Mouse (Mus musculus): ENCODE measurements around the gene Akap2. TPM values are rescaled to one million over a fixed set of nuclear protein-coding genes. Genes with fewer than 3 reads are reported as not detected.

The Akap2 gene
- polyA plus RNA-seq, 1 experiment: 14.5 TPM

- no peak for DNase-seq (ENCODE audit: low read depth)
- TF ChIP-seq POLR2A (IDR thresholded peaks at IDR 0.05; ENCODE audit: borderline replicate concordance, extremely low read depth, insufficient read depth, insufficient read length, poor library complexity, severe bottlenecking) (no peak), CTCF (IDR thresholded peaks at IDR 0.05; ENCODE audit: borderline replicate concordance, extremely low read depth, insufficient read depth, insufficient read length) (no peak)
These were observed 47.5 kb downstream of the Akap2 start for GRCm38 (mm10) chr4:57764926-57765325.

DNA sequence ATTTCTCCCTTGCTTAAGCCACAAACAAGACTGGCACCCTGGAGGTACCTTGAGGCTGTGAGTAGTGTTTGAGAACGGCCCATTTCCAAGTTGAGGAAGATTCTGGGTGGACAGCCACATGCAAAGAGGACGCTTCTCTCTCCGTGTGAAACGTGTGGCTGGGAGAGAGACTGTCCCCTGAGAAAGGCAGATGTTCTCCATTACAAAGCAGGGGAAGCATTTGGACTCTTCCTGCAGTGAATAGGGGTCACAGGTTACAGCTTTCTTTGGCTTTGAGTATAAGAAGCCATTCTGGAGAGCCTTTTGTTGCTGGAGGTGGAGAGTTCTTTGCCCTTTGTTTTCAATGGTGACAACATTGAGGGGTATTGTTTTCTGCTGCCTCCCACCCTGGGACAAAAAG, 48.3 kb downstream of the Akap2 start:
- peak; percentile 15 for DNase-seq (ENCODE audit: low read depth)
- TF ChIP-seq CTCF (IDR thresholded peaks at IDR 0.05; ENCODE audit: borderline replicate concordance, extremely low read depth, insufficient read depth, insufficient read length): no peak
- TF ChIP-seq POLR2A (IDR thresholded peaks at IDR 0.05; ENCODE audit: borderline replicate concordance, extremely low read depth, insufficient read depth, insufficient read length, poor library complexity, severe bottlenecking): no peak

DNA sequence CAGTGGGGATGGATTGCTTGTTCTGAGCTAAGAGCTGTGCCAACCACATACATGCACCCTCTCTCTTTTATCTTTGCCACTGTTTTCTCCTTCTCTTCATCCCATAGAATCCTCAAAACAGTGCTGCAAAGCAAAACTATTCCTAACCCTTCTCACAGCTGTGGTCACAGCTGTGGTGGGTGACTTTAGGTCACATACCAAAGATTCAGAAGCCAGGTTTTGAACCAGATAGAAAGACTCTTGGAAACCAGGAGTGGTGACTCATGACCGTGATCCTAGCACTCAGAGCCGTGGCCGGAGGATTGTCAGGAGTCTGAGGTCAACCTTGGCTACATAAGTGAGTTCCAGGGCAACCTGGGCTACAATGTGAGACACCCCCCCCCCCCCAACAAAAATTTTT, 51.5 kb downstream of the Akap2 start:
- no peak for DNase-seq (ENCODE audit: low read depth)
- no peak for TF ChIP-seq CTCF (IDR thresholded peaks at IDR 0.05; ENCODE audit: borderline replicate concordance, extremely low read depth, insufficient read depth, insufficient read length)
- no peak for TF ChIP-seq POLR2A (IDR thresholded peaks at IDR 0.05; ENCODE audit: borderline replicate concordance, extremely low read depth, insufficient read depth, insufficient read length, poor library complexity, severe bottlenecking)

DNA sequence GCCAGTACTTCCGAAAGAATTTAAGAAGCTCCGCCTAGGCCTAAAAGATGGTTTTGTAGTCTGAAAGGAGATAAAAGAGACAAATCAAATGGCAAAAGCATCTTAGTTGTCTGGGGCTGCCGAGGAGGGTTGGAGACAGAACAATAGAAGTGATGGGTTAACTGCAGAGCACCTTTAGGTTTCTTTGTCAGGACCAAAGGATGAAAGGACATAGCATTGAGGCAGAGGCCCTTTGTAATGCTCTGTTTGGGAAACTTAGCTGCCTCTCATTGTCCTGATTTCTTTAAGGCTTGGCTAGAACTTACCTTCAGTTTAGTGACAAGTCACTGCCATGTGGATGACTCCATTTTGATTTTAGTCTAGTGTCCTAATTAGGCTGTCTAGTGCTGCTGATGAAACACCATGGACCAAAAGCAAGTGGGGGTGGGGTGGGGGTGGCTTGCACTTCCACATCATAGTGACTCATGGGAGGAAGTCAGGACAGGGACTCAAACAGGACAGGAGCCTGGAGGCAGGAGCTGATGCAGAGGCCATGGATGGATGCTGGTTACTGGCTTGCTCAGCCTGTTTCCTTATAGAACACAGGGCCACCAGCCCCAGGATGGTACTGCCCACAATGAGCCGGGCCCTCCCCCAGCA, 52.8 kb downstream of the Akap2 start:
- DNase-seq (ENCODE audit: low read depth): no peak
- TF ChIP-seq CTCF (IDR thresholded peaks at IDR 0.05; ENCODE audit: borderline replicate concordance, extremely low read depth, insufficient read depth, insufficient read length): no peak
- no peak for TF ChIP-seq POLR2A (IDR thresholded peaks at IDR 0.05; ENCODE audit: borderline replicate concordance, extremely low read depth, insufficient read depth, insufficient read length, poor library complexity, severe bottlenecking)

DNA sequence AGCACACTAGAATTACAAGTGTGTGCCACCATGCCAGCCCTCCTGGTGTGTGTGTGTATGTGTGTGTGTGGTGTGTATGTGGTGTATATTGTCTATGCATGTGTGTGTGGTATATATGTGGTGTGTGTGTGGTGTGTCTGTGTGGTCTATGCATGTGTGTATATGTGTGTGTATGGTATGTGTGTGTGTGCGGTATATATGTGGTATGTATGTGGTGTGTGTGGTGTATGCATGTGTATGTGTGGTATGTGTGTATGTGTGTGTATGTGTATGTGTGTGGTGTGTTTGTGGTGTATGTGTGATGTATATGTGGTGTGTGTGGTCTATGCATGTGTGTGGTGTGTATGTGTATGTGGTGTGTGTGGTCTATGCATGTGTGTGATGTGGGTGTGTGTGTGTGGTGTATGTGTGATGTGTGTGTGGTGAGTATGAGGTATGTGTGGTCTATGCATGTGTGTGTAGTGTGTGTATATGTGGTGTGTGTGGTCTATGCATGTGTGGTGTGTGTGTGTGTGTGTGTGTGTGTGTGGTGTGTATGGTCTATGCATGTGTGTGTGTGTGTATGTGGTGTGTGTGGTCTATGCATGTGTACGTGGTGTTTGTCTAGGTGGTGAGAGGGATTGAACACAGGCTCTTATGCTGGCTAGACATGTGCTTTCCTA, 54.2 kb downstream of the Akap2 start:
- no peak for TF ChIP-seq CTCF (IDR thresholded peaks at IDR 0.05; ENCODE audit: borderline replicate concordance, extremely low read depth, insufficient read depth, insufficient read length)
- no peak for TF ChIP-seq POLR2A (IDR thresholded peaks at IDR 0.05; ENCODE audit: borderline replicate concordance, extremely low read depth, insufficient read depth, insufficient read length, poor library complexity, severe bottlenecking)
- no peak for DNase-seq (ENCODE audit: low read depth)

DNA sequence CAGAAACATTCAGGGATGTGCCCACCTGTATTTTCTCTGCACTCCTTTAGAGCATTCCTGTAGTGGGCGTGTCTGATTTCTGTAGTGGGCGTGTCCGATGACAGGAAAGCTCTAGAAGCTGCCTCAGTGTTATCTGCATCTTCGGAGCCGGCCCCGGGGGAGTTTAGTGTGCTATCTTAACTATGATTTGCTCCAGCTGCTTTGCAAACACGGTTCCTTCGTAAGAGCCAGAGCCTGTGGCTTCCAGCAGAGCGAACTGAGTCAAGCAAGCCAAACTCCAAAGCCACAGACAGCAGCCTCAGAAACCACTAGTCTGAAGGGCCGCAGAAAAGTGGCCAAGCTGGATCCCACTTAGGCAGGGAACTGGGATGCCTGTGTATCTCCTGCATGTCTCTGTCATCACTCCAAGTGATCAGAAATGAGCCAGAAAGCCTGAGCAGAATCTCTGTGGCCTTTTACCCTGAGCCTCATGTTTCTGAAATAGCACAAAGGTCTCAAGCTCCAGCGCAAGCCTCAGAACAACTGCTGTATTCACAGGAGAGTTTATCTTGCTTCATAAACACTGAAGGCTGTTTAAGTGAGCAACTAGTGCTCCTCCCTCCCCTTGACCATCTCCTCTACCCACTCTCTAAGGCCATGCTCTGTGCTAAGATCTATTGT, 55.5 kb downstream of the Akap2 start:
- TF ChIP-seq POLR2A (IDR thresholded peaks at IDR 0.05; ENCODE audit: borderline replicate concordance, extremely low read depth, insufficient read depth, insufficient read length, poor library complexity, severe bottlenecking) (no peak), CTCF (IDR thresholded peaks at IDR 0.05; ENCODE audit: borderline replicate concordance, extremely low read depth, insufficient read depth, insufficient read length) (no peak)
- no peak for DNase-seq (ENCODE audit: low read depth)

DNA sequence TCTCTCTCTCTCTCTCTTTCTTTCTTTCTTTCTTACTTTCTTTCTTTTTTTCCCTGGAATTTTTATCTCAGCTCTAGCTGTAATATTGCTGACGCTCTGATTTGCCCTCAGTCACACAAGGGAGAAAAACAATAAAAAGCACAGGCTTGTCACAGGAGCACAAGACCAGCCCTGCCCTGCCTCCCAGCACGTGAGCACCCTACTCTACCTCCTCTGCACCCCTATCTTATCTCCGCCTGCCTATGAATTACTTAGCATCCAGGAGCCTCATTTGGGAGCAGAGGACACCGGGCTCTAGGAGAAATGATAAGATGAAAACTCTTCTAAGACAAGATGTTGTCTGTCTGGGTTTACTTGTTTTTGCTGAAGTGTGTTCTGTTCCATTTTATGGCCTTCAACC, 57.1 kb downstream of the Akap2 start:
- no peak for DNase-seq (ENCODE audit: low read depth)

GRCm38 (mm10) chr4:57775582-57775981, 58.1 kb downstream of the Akap2 start:
- DNase-seq (ENCODE audit: low read depth): no peak
- TF ChIP-seq CTCF (IDR thresholded peaks at IDR 0.05; ENCODE audit: borderline replicate concordance, extremely low read depth, insufficient read depth, insufficient read length): no peak
- no peak for TF ChIP-seq POLR2A (IDR thresholded peaks at IDR 0.05; ENCODE audit: borderline replicate concordance, extremely low read depth, insufficient read depth, insufficient read length, poor library complexity, severe bottlenecking)

More for the DNA sequence above, 57.1 kb downstream of the Akap2 start:
- no peak for TF ChIP-seq POLR2A (IDR thresholded peaks at IDR 0.05; ENCODE audit: borderline replicate concordance, extremely low read depth, insufficient read depth, insufficient read length, poor library complexity, severe bottlenecking)
- no peak for TF ChIP-seq CTCF (IDR thresholded peaks at IDR 0.05; ENCODE audit: borderline replicate concordance, extremely low read depth, insufficient read depth, insufficient read length)

DNA sequence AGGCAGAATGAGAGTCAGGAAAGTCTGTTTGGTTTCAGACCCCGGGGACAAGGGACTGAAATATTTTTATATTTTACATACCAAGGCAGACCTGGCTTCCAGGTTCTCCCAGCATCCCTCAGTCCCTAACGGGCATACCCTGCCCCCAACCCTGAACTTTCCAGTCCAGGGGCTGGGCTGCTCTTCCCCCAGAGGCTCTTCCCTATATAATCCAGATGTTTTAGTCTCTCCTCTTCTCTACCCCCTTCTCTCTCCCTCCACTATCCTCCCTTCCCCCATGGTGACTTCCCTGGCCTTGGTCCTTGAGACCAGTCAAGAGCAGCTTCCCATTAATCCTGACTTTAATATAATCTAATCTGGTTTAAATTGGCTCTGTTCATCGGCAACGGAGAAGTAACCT, 62.9 kb downstream of the Akap2 start:
- TF ChIP-seq POLR2A (IDR thresholded peaks at IDR 0.05; ENCODE audit: borderline replicate concordance, extremely low read depth, insufficient read depth, insufficient read length, poor library complexity, severe bottlenecking) (no peak), CTCF (IDR thresholded peaks at IDR 0.05; ENCODE audit: borderline replicate concordance, extremely low read depth, insufficient read depth, insufficient read length) (no peak)
- DNase-seq (ENCODE audit: low read depth): no peak

DNA sequence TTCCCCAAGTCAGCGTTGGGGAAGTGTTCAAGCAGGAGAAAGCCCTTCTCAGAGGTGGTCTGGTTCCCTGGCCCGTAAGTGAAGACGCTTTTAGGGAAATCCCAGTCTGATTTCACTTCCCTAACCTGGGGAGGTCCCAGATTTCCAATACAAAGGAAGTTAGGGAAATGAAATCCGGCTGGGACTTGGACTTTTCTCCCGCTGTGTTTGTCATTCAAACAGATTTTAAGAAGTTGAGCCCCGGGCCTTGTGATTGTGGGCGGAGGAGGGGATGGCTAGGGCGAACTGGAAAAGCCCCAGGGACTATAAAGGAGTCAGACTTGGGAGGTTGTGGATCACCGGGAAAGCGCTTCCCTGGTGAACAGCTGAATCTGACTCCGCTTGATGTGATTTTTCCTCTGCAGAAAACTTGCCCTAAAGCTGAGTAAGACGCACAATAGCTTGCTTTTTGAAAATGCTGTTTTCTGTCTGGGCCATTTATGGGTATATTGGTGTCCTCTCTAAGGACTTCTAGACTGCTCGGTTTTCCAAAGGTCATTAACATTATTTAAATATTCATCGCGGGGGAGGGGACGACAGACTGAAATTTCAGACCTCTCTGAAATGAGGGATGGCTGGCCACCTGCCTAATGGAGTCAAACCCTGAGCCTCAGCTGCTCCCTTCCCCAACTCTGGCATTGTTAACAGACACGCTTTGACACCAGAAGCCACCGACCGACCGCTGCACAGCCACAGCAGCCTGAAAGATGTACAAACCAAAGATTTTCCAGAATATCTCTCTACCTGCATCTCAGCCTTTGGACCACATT, 63.6 kb downstream of the Akap2 start:
- peak; percentile 76 for DNase-seq (ENCODE audit: low read depth)
- TF ChIP-seq CTCF (IDR thresholded peaks at IDR 0.05; ENCODE audit: borderline replicate concordance, extremely low read depth, insufficient read depth, insufficient read length) (no peak), POLR2A (IDR thresholded peaks at IDR 0.05; ENCODE audit: borderline replicate concordance, extremely low read depth, insufficient read depth, insufficient read length, poor library complexity, severe bottlenecking) (no peak)

GRCm38 (mm10) chr4:57781994-57782393, 64.5 kb downstream of the Akap2 start:
- peak; percentile 80 for DNase-seq (ENCODE audit: low read depth)
- 0 out of 2 replicates have a peak, but pooled peaks have one; percentile 6 for TF ChIP-seq POLR2A (IDR thresholded peaks at IDR 0.05; ENCODE audit: borderline replicate concordance, extremely low read depth, insufficient read depth, insufficient read length, poor library complexity, severe bottlenecking)
- no peak for TF ChIP-seq CTCF (IDR thresholded peaks at IDR 0.05; ENCODE audit: borderline replicate concordance, extremely low read depth, insufficient read depth, insufficient read length)

Measured in brain, embryonic 14.5 days (tissue).